Mouse (Mus musculus): ENCODE results near the gene 4931428L18Rik. TPM values are rescaled to one million over a fixed set of nuclear protein-coding genes. Genes with fewer than 3 reads are reported as not detected.

The 4931428L18Rik gene
- polyA plus RNA-seq, 1 experiment from 2014 or later: not detected

DNA sequence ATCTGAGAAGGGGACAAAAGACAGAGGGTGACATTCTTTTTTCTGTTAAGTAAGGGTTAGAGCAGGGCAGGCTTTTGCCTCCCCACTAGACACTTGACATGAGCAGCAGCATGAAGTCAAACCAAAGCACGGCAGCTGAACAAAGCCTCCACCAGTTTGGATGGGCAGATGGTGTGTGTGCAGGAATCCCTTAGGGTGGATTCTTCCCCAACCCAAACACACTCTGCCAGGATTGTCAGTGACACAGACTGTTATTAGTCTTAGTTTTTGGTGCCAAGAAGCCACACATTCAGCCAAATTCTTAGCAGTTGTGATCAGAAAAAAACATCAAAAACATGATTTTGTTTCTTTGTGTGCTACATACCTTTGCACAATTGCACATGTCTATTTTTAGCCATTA, 44.2 kb downstream of the 4931428L18Rik start:
- no peak overlapping the region for H3K9ac ChIP-seq

DNA sequence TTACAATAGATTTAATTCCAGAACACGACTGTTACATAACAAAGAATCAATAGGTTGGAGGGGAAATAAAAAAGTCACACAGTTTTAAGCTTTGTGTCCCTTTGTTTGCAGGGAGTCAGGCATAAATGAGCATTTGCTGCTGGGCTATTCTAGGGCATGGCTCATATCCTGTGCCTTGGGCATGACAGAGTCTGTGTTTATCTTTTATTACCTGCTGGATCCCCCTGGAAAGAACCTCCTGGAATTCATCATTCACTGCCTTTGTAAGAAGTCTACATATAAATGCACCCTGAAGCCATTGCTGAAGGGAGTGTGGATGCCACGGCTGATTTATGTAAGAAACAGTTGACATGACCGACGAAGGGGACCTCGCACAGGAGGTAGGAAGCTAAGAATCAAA, 46.4 kb downstream of the 4931428L18Rik start, which contains the start of gene Lgsn:
Gene Lgsn (plus strand): TSS at position 301 of the 400 bp plus-strand sequence.
- Histone ChIP-seq H3K36me3 (no peaks in the 10 kb centered on the region), H3K9me3 (no peaks in the 10 kb centered on the region), H3K9ac (no peak within 1 kb of the TSS), H3K4me1 (no peaks in the 10 kb centered on the region), H3K27ac (no peak within 1 kb of the TSS), H3K4me3 (no peak within 1 kb of the TSS), H3K27me3 (no peaks in the 10 kb centered on the region), H3K4me2 (no peak within 1 kb of the TSS)
- 48% methylated on average over 5 of the region's 5 CpGs for WGBS
- ATAC-seq (ENCODE audit: insufficient number of reproducible peaks, low FRiP score, low TSS enrichment, low read depth): no peak

More for the DNA sequence above, 44.2 kb downstream of the 4931428L18Rik start:
- Histone ChIP-seq H3K4me2 (no peak overlapping the region), H3K27ac (no peak overlapping the region), H3K4me1 (no peaks in the 10 kb centered on the region), H3K36me3 (no peaks in the 10 kb centered on the region), H3K4me3 (no peak overlapping the region), H3K9me3 (no peaks in the 10 kb centered on the region), H3K27me3 (no peaks in the 10 kb centered on the region)
- no peak for ATAC-seq (ENCODE audit: insufficient number of reproducible peaks, low FRiP score, low TSS enrichment, low read depth)
- WGBS: 71% methylated on average over 1 of the region's 1 CpGs

GRCm38 (mm10) chr1:31175401-31175800, 47.1 kb downstream of the 4931428L18Rik start:
- Histone ChIP-seq H3K4me2 (no peak overlapping the region), H3K27ac (no peak overlapping the region), H3K9ac (no peak overlapping the region), H3K4me3 (no peak overlapping the region), H3K4me1 (no peaks in the 10 kb centered on the region), H3K9me3 (no peaks in the 10 kb centered on the region), H3K27me3 (no peaks in the 10 kb centered on the region), H3K36me3 (no peaks in the 10 kb centered on the region)
- ATAC-seq (ENCODE audit: insufficient number of reproducible peaks, low FRiP score, low TSS enrichment, low read depth): no peak
- 72% methylated on average over 3 of the region's 3 CpGs for WGBS

DNA sequence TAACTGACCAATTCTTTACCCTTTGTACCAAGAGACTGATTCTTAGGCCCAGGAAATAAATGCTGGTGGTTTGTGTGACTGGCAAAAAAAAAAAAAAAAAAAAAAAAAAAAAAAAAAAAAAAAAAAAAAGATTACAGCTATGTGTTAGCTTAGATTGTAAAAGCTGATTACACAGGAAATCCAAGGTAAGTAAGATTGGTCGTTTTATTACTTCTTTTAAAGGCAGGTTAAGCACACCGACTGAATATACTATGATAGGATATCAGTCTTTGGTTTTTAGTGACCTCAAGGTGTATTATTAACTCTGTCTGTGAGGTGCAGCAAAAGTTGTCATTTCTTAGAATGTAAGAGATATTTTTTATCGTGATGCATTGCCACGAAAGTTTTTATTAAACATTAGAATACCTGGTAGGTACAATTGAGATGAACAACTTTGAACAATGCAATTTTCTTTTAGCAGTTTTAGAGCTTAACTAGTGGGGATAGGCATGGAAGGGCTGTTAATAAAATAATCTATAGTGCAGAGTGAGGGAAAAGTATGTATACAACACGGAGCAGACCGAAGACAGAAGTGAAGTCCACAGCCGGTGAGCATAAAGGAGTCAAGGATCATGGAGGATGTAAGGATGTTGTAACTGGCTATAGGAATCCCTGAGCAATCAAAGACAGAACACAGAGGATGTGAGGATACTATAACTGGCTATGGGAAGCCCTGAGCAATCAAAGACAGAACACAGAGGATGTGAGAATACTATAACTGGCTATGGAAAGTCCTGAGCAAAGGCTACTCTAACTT, 57.0 kb downstream of the 4931428L18Rik start:
- Histone ChIP-seq H3K36me3 (no peaks in the 10 kb centered on the region), H3K4me2 (no peak overlapping the region), H3K9me3 (no peaks in the 10 kb centered on the region), H3K4me3 (no peak overlapping the region), H3K27me3 (no peaks in the 10 kb centered on the region), H3K9ac (no peak overlapping the region), H3K27ac (no peak overlapping the region), H3K4me1 (no peaks in the 10 kb centered on the region)
- no peak for ATAC-seq (ENCODE audit: insufficient number of reproducible peaks, low FRiP score, low TSS enrichment, low read depth)
- WGBS: 71% methylated on average over 7 of the region's 7 CpGs

DNA sequence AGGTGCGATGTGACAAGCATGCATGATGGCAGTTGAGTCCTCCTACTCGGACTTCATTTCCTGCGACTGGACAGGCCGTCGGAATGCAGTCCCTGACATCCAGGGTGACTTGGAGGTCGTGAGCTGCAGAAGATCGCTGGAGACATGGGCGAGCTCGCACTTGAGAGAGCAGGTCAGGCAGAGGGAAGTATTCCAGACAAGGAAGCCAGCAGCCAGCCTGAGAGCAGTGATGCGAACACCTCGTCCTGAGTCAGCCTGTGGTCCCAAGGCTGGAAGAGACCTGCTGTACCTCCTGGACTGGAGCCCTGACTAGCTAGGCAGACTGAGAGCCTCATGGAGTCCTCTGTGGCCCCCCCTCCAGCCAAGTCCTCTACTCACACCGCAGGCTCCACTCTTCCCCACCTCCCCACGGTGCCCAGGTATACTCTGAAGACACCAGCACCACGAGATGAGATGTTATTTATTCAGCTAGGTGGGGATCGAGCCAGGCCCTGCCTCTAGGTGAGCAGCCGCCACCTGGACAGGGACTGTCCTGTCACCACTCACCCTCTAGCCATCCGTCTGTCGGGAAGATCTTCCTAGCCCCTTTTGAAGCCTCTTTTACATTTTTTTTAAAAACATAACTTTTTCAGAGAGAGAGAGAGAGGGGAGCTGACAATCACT, 57.8 kb downstream of the 4931428L18Rik start:
- no peaks in the 10 kb centered on the region for H3K36me3 ChIP-seq
- H3K9me3 ChIP-seq: no peaks in the 10 kb centered on the region
- H3K4me1 ChIP-seq: no peaks in the 10 kb centered on the region
- H3K4me2 ChIP-seq: no peak overlapping the region
- ATAC-seq (ENCODE audit: insufficient number of reproducible peaks, low FRiP score, low TSS enrichment, low read depth): no peak
- H3K27ac ChIP-seq: no peak overlapping the region
- H3K27me3 ChIP-seq: no peaks in the 10 kb centered on the region
- H3K4me3 ChIP-seq: no peak overlapping the region
- 55% methylated on average over 18 of the region's 18 CpGs for WGBS
- no peak overlapping the region for H3K9ac ChIP-seq

DNA sequence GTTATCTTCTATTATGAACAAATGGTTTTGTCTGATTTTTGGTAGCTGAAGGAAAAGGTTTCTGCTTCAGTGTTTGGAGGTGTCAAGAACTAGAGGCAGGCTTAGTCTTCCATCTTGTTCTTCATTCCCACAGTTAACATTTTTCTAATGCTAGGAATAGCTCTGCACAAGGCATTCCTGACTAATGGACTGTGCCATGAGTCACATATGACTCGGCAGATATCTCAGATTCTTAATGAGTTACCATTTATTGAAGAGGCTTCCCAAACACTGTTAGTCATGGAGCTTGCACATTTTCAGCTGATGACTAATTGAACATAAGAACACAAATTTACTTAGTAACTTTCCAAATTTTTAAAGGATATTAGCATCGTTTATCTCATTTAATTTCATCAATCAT, 65.6 kb downstream of the 4931428L18Rik start:
- ATAC-seq (ENCODE audit: insufficient number of reproducible peaks, low FRiP score, low TSS enrichment, low read depth): no peak
- H3K27me3 ChIP-seq: no peaks in the 10 kb centered on the region
- no peak overlapping the region for H3K9ac ChIP-seq
- no peaks in the 10 kb centered on the region for H3K4me1 ChIP-seq
- H3K4me3 ChIP-seq: no peak overlapping the region
- 70% methylated on average over 2 of the region's 2 CpGs for WGBS
- no peak overlapping the region for H3K27ac ChIP-seq
- H3K4me2 ChIP-seq: no peak overlapping the region
- H3K9me3 ChIP-seq: no peaks in the 10 kb centered on the region
- no peaks in the 10 kb centered on the region for H3K36me3 ChIP-seq

DNA sequence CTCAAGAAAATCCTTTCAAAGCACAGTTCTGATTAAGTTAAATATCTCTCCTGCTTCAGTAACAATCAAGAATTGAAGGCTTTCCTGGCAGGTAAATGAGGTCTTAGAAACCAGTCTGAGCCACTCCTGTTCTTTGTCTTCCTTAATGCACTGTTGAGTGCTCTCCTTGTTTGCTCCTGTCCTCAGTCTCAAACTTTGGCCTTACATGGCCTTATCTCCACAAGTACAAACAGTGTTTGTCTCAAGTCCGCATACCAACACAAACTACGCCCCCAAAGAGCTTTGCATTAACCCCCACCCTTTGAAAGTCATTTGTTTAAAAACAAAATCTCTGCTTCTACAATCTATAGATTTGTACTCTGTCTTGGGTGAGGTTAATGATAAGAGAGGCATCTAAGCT, 66.3 kb downstream of the 4931428L18Rik start:
- Histone ChIP-seq H3K4me1 (no peaks in the 10 kb centered on the region), H3K27ac (no peak overlapping the region), H3K4me2 (no peak overlapping the region), H3K9me3 (no peaks in the 10 kb centered on the region), H3K9ac (no peak overlapping the region), H3K4me3 (no peak overlapping the region), H3K36me3 (no peaks in the 10 kb centered on the region), H3K27me3 (no peaks in the 10 kb centered on the region)
- no peak for ATAC-seq (ENCODE audit: insufficient number of reproducible peaks, low FRiP score, low TSS enrichment, low read depth)
- 86% methylated on average over 2 of the region's 2 CpGs for WGBS

- Histone ChIP-seq H3K9ac (no peak overlapping the region), H3K4me1 (peaks cover 14% of the 10 kb centered on the region; the same call in 1 of the 2 replicates), H3K4me2 (no peak overlapping the region), H3K27ac (no peak overlapping the region), H3K27me3 (no peaks in the 10 kb centered on the region), H3K9me3 (no peaks in the 10 kb centered on the region), H3K4me3 (no peak overlapping the region), H3K36me3 (no peaks in the 10 kb centered on the region)
- no peak for ATAC-seq (ENCODE audit: insufficient number of reproducible peaks, low FRiP score, low TSS enrichment, low read depth)
- 19% methylated on average over 7 of the region's 7 CpGs for WGBS
These were observed 68.6 kb downstream of the 4931428L18Rik start for GRCm38 (mm10) chr1:31153793-31154349.

DNA sequence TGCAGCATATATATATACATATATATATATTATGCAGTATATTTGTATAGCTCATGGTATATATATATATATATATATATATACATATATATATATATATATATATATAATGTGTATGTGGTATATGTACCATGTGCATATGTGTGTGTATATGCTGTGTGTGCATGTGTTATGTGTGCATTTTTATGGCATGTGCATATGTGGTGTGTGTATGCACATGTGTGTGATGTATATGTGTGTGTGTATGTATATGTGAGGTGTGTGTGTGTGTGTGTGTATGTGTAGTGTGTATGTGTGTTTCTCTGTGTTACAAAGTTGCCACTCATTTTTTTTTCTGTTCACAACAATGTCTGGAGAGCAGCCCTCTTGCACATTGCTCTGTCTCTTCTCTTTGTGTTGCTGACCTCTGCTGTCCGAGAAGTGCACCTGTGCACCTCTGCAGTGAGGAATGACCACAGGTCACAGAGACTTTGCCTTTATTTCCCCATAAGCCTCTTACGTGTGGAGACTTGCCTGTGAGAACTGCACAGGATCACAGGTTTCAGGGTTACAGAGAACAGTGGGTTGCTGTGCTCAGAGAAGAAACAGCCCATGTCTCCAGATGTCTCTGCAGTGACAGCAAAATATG, 69.6 kb downstream of the 4931428L18Rik start:
- peaks cover 14% of the 10 kb centered on the region; the same call in 1 of the 2 replicates for H3K4me1 ChIP-seq
- no peak overlapping the region for H3K27ac ChIP-seq
- H3K27me3 ChIP-seq: no peaks in the 10 kb centered on the region
- H3K4me3 ChIP-seq: no peak overlapping the region
- ATAC-seq (ENCODE audit: insufficient number of reproducible peaks, low FRiP score, low TSS enrichment, low read depth): no peak
- H3K4me2 ChIP-seq: no peak overlapping the region
- H3K9ac ChIP-seq: no peak overlapping the region
- no peaks in the 10 kb centered on the region for H3K36me3 ChIP-seq
- WGBS: 47% methylated on average over 2 of the region's 2 CpGs
- no peaks in the 10 kb centered on the region for H3K9me3 ChIP-seq

DNA sequence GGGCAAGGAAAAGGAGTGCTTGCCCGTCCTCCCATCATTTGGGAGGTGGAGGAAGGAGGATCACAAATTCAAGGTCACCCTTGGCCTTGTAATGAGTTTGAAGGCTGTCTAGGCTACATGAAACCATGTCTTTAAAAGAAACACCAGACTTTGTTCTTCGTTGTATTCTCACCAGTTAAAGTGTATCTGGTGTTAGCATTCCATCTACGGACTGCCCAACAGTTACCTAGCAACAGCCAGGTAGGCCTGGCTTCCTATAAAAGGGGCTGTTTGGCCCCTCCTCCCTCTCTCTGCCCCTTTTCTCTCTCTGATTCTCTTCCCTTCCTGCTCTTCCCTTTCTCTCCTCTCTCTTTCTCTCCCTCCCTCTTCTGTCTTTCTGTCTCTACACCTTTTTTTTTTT, 71.9 kb downstream of the 4931428L18Rik start:
- Histone ChIP-seq H3K4me2 (no peak overlapping the region), H3K36me3 (no peaks in the 10 kb centered on the region), H3K4me3 (no peak overlapping the region), H3K9ac (no peak overlapping the region), H3K4me1 (peaks cover 14% of the 10 kb centered on the region; the same call in 1 of the 2 replicates), H3K9me3 (no peaks in the 10 kb centered on the region), H3K27me3 (no peaks in the 10 kb centered on the region), H3K27ac (no peak overlapping the region)
- ATAC-seq (ENCODE audit: insufficient number of reproducible peaks, low FRiP score, low TSS enrichment, low read depth): no peak
- 50% methylated on average over 3 of the region's 3 CpGs for WGBS

DNA sequence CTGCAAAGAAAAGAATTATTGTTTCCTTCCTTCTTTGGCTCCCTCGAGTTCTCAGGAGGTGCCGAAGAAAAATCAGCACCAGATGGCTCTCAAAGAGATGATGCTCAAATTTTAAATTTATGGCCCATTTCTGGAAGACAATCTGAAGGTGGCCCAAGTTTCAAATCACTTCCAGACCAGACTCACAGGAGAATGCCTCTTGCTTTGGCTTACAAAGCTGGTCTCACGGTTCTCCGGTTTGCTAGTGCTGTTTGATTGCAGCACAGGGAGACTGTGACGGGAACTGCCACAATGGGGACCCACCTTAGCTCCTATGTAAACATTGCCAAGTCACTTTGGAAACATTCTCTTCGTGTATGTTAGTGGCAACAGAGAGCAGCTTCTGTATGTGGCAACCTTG, 72.8 kb downstream of the 4931428L18Rik start:
- no peaks in the 10 kb centered on the region for H3K9me3 ChIP-seq
- no peaks in the 10 kb centered on the region for H3K27me3 ChIP-seq
- H3K4me3 ChIP-seq: no peak overlapping the region
- H3K36me3 ChIP-seq: no peaks in the 10 kb centered on the region
- H3K27ac ChIP-seq: no peak overlapping the region
- WGBS: 21% methylated on average over 6 of the region's 6 CpGs
- no peak for ATAC-seq (ENCODE audit: insufficient number of reproducible peaks, low FRiP score, low TSS enrichment, low read depth)
- H3K4me1 ChIP-seq: peaks cover 14% of the 10 kb centered on the region; the same call in 1 of the 2 replicates
- H3K9ac ChIP-seq: no peak overlapping the region
- no peak overlapping the region for H3K4me2 ChIP-seq

DNA sequence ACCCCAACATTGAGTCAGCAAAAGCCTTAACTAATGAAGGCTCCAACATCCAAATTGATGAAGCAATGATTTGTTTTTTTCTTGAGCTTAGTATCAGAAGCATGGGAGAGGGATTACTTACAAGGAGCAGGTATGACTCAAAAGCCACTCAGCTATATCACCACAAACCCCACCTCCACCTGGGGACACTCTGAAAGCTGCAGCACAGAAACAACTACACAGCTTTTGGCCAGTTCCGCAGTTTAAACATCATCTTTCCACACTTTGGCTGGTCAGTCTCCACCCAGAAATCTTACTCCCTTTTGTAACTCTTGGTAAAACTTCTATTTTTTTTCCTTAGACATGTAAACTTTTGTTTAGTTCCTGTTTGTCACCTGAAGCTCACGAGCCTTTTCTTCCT, 78.9 kb downstream of the 4931428L18Rik start:
- H3K36me3 ChIP-seq: no peaks in the 10 kb centered on the region
- no peak overlapping the region for H3K4me2 ChIP-seq
- H3K4me3 ChIP-seq: no peak overlapping the region
- no peaks in the 10 kb centered on the region for H3K9me3 ChIP-seq
- WGBS: 65% methylated on average over 2 of the region's 2 CpGs
- no peak for ATAC-seq (ENCODE audit: insufficient number of reproducible peaks, low FRiP score, low TSS enrichment, low read depth)
- H3K27me3 ChIP-seq: no peaks in the 10 kb centered on the region
- no peak overlapping the region for H3K27ac ChIP-seq
- no peak overlapping the region for H3K9ac ChIP-seq
- 0 out of 2 replicates have a peak, but pooled peaks cover 3% of the 10 kb centered on the region for H3K4me1 ChIP-seq
